Mouse (Mus musculus) G1E (cell line): Measurements from ENCODE around the gene Rasgef1b. TPM values are rescaled to one million over a fixed set of nuclear protein-coding genes. Genes with fewer than 3 reads are reported as not detected.

ENCODE experiments used
- ATAC-seq: 2 replicates; pipeline ENCODE4 v1.8.0; 2016; ENCODE audit warnings: mild to moderate bottlenecking; ENCODE audit not compliant: insufficient number of reproducible peaks, poor library complexity, low FRiP score, severe bottlenecking; ENCODE audit errors: extremely low read depth
- DNase-seq: peaks from one replicate; pipeline ENCODE4 v3.0.0; 2012; ENCODE audit warnings: low spot score
- H3K27me3 ChIP-seq: 2 replicates; pipeline ENCODE4 v1.6.1; 2012; ENCODE audit warnings: mild to moderate bottlenecking, low read length, inconsistent platforms; ENCODE audit not compliant: insufficient read depth
- H3K36me3 ChIP-seq: replicated peaks from 2 replicates; pipeline ENCODE3; 2012; ENCODE audit warnings: mild to moderate bottlenecking, inconsistent platforms
- H3K4me1 ChIP-seq: 2 replicates; pipeline ENCODE4 v1.6.1; 2012; ENCODE audit warnings: low read depth, low read length, inconsistent platforms, mixed read lengths; ENCODE audit not compliant: insufficient read depth
- H3K4me3 ChIP-seq: 2 replicates; pipeline ENCODE4 v1.5.1; 2012; ENCODE audit warnings: low read depth, mild to moderate bottlenecking, inconsistent platforms, low read length, moderate library complexity, mixed read lengths
- H3K9me3 ChIP-seq: replicated peaks from 2 replicates; pipeline ENCODE4 v1.6.1; 2012; ENCODE audit warnings: inconsistent platforms
- CTCF ChIP-seq: IDR thresholded peaks from 2 replicates; pipeline ENCODE4 v1.5.1; 2012; ENCODE audit warnings: low read depth, low read length, inconsistent platforms, mixed read lengths
- GATA1 ChIP-seq: IDR thresholded peaks from 2 replicates; pipeline ENCODE4 v1.6.1; 2012; ENCODE audit warnings: borderline replicate concordance, low read length, inconsistent platforms, mixed read lengths
- GATA2 ChIP-seq: IDR thresholded peaks from 2 replicates; pipeline ENCODE4 v1.6.1; 2012; ENCODE audit warnings: low read depth, low read length, inconsistent platforms, borderline replicate concordance
- POLR2AphosphoS5 ChIP-seq: IDR thresholded peaks from 2 replicates; pipeline ENCODE4 v1.6.1; 2012; ENCODE audit warnings: low read depth, low read length, inconsistent platforms; ENCODE audit not compliant: insufficient replicate concordance
- TAL1 ChIP-seq: conservative IDR thresholded peaks from 2 replicates; pipeline ENCODE4 v1.6.1; 2012; ENCODE audit warnings: low read depth, low read length, inconsistent platforms, mixed read lengths
- polyA plus RNA-seq: library from polyadenylated mRNA; stranded (reverse); fragments of >175 nt; gene quantifications from 2 replicates; pipeline ENCODE4 v1.2.3, GENCODE M21; 2012
- total RNA-seq, 2 experiments: library from RNA; stranded (forward) in 1 of 2; stranded (reverse) in 1 of 2; fragments of 200-1000 nt in 1 of 2; fragments of >200 nt in 1 of 2; fragmentation: Nextera tagmentation in 1 of 2; gene quantifications; 2 replicates each; pipeline ENCODE4 v1.2.3; 2014 to 2017

The Rasgef1b gene
- total and polyA plus RNA-seq, 3 experiments, result 0.38 TPM; not detected in 2

GRCm38 (mm10) chr5:99236431-99236830 is 492.4 kb downstream of the Rasgef1b start:
- Histone ChIP-seq H3K4me1 (no peaks in the 10 kb centered on the region), H3K36me3 (no peaks in the 10 kb centered on the region), H3K4me3 (no peak overlapping the region), H3K27me3 (no peaks in the 10 kb centered on the region), H3K9me3 (peaks cover 70% of the 10 kb centered on the region)
- TF ChIP-seq POLR2AphosphoS5, result no peak
- no peak for TF ChIP-seq TAL1
- no peak for TF ChIP-seq CTCF
- TF ChIP-seq GATA1, result no peak
- TF ChIP-seq GATA2, result no peak
- ATAC-seq, result no peak
- DNase-seq, result no peak

GRCm38 (mm10) chr5:99234275-99234674 is 494.6 kb downstream of the Rasgef1b start:
- peaks cover 61% of the 10 kb centered on the region for H3K9me3 ChIP-seq
- H3K4me3 ChIP-seq, result no peak overlapping the region
- ATAC-seq (no peak), DNase-seq (no peak)
- H3K4me1 ChIP-seq, result no peaks in the 10 kb centered on the region
- TF ChIP-seq TAL1 (no peak), GATA1 (no peak)
- H3K27me3 ChIP-seq, result no peaks in the 10 kb centered on the region
- no peaks in the 10 kb centered on the region for H3K36me3 ChIP-seq

GRCm38 (mm10) chr5:99233176-99233575 is 495.7 kb downstream of the Rasgef1b start:
- no peaks in the 10 kb centered on the region for H3K36me3 ChIP-seq
- DNase-seq, result no peak
- no peaks in the 10 kb centered on the region for H3K4me1 ChIP-seq
- TF ChIP-seq GATA2 (no peak), CTCF (no peak), TAL1 (no peak), POLR2AphosphoS5 (no peak), GATA1 (no peak)
- no peaks in the 10 kb centered on the region for H3K27me3 ChIP-seq
- peaks cover 60% of the 10 kb centered on the region for H3K9me3 ChIP-seq
- no peak for ATAC-seq
- H3K4me3 ChIP-seq, result no peak overlapping the region

GRCm38 (mm10) chr5:99232410-99232809 is 496.5 kb downstream of the Rasgef1b start:
- TF ChIP-seq TAL1 (no peak), POLR2AphosphoS5 (no peak), CTCF (no peak), GATA1 (no peak), GATA2 (no peak)
- Histone ChIP-seq H3K36me3 (no peaks in the 10 kb centered on the region), H3K27me3 (no peaks in the 10 kb centered on the region), H3K4me1 (no peaks in the 10 kb centered on the region), H3K9me3 (peaks cover 58% of the 10 kb centered on the region), H3K4me3 (no peak overlapping the region)
- DNase-seq (no peak), ATAC-seq (no peak)

- Histone ChIP-seq H3K36me3 (no peaks in the 10 kb centered on the region), H3K27me3 (no peaks in the 10 kb centered on the region), H3K4me1 (no peaks in the 10 kb centered on the region), H3K4me3 (no peak overlapping the region), H3K9me3 (peaks cover 53% of the 10 kb centered on the region)
- DNase-seq (no peak), ATAC-seq (no peak)
- TF ChIP-seq POLR2AphosphoS5, result no peak
Observed at GRCm38 (mm10) chr5:99230476-99230875, 498.4 kb downstream of the Rasgef1b start.

- DNase-seq, result no peak
- Histone ChIP-seq H3K9me3 (peaks cover 53% of the 10 kb centered on the region), H3K4me3 (no peak overlapping the region), H3K36me3 (no peaks in the 10 kb centered on the region), H3K4me1 (no peaks in the 10 kb centered on the region), H3K27me3 (no peaks in the 10 kb centered on the region)
- TF ChIP-seq GATA1 (no peak), GATA2 (no peak), TAL1 (no peak), POLR2AphosphoS5 (no peak), CTCF (no peak)
- no peak for ATAC-seq
Observed at GRCm38 (mm10) chr5:99227361-99227760, 501.5 kb downstream of the Rasgef1b start.

- ATAC-seq (no peak), DNase-seq (no peak)
- peaks cover 57% of the 10 kb centered on the region for H3K9me3 ChIP-seq
- TF ChIP-seq GATA2 (no peak), POLR2AphosphoS5 (no peak)
- H3K4me3 ChIP-seq, result no peak overlapping the region
- no peaks in the 10 kb centered on the region for H3K36me3 ChIP-seq
- H3K4me1 ChIP-seq, result no peaks in the 10 kb centered on the region
- H3K27me3 ChIP-seq, result no peaks in the 10 kb centered on the region
Observed at GRCm38 (mm10) chr5:99224571-99225011, 504.3 kb downstream of the Rasgef1b start.
